Mouse (Mus musculus) liver, adult (tissue): ENCODE measurements around the gene Gm20388.

Source experiments
- GATA4 ChIP-seq: IDR thresholded peaks from 2 replicates; pipeline ENCODE4 v1.6.1; 2014; ENCODE audit warnings: mild to moderate bottlenecking, low read length; ENCODE audit not compliant: insufficient replicate concordance

The Gm20388 gene

GRCm38 (mm10) chr8:124181751-124182150, 4271.1 kb downstream of the Gm20388 start:
- TF ChIP-seq GATA4, result no peak

GRCm38 (mm10) chr8:124182224-124182623, 4271.6 kb downstream of the Gm20388 start:
- no peak for TF ChIP-seq GATA4

DNA sequence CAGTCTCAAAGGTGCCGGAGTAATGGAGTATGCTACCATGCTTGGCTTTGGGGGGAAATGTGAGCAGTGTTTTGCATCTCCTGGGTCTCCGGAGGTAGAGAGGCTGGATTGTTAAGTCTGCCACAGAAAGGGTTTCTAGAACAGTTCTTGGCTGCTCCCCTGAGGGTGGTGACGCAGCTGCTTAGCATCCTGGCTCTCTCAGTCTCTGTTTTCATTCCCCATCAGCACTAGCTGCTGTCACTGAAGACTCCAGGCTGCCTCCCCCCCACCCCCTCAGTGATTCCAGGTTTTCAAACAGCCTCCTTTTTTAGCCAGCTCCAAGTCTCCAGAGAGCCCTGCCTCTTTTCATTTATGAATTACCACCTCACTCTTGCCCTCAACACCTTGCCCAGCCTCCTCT, 4273.4 kb downstream of the Gm20388 start:
- TF ChIP-seq GATA4, result no peak

DNA sequence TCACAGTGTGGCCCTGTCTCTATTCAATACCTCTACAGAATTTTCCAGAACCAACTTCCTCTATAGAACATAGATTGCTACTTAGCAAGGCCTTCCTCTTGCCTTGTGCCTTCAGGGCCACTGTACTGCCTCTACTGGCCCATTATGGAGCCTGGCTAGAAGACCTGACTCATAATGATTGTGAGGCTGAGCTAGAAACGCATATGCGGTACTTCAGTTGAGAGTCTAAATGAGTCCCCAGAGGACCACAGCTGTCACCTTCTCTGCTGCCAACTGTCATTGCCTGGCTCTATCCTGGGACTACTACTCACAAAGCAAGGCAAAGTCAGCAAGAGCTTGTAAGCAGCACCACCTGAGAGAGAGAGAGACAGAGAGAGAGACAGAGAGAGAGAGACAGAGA, 4273.9 kb downstream of the Gm20388 start:
- no peak for TF ChIP-seq GATA4

GRCm38 (mm10) chr8:124185081-124185480, 4274.4 kb downstream of the Gm20388 start:
- TF ChIP-seq GATA4, result no peak

DNA sequence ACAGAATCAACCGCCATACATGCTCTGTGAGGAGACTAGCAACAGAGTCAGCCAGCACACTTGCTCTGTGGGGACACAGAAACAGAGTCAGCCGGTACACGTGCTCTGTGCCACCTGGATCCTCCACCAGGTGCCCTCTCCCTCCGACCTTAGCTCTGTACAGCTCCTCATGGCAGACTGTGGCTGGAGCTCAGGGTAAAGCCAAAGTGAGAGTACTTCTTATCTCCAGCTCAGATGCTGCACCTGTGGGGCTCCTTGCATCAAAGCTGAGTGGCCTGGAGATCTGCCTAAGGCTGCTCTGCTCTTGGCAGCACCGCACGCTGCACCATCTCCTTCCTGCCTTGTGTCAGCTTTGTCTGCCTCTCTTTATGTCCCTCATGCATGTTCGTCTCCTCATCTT, 4279.7 kb downstream of the Gm20388 start:
- TF ChIP-seq GATA4, result no peak

DNA sequence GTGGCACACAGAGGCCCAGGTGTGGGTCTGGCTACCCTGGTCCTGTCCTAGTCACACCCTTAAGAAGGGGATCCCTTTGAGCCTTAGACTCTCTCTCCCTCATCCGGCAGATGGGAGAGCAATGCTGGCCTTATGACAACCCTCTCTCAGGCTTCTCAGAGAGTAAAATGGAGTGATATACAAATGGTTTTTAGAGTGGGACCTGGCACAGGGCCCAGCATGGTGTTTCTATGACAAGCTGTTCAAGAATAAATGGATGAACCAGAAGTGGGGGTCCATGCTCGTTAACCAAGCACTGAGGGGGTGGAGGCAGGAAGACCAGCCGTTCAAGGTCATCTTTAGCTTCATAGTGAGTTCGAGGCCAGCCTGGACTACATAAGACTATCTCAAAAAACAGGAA, 4281.6 kb downstream of the Gm20388 start:
- no peak for TF ChIP-seq GATA4

DNA sequence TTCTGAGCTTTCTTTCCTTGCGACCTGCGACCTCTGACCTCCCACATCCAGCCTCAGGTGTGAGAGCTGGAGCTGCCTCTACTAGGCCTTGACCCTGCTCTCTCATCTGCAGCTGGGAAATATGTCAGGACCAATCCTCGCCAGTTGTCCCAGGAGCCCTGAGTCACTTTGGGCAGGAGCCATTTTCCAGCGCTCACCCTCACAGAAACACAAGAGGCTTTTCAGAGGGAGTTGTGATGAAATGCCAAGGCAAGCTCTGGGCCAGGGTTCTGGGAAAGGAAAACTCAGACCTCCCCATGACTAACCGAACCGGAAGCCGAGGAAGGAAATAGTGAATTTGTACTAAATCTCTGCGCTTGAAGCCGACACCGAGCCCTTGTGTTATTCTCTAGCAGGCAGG, 4282.3 kb downstream of the Gm20388 start:
- TF ChIP-seq GATA4, result no peak

GRCm38 (mm10) chr8:124193992-124194391, 4283.4 kb downstream of the Gm20388 start:
- no peak for TF ChIP-seq GATA4

GRCm38 (mm10) chr8:124196195-124196594, 4285.6 kb downstream of the Gm20388 start:
- no peak for TF ChIP-seq GATA4

DNA sequence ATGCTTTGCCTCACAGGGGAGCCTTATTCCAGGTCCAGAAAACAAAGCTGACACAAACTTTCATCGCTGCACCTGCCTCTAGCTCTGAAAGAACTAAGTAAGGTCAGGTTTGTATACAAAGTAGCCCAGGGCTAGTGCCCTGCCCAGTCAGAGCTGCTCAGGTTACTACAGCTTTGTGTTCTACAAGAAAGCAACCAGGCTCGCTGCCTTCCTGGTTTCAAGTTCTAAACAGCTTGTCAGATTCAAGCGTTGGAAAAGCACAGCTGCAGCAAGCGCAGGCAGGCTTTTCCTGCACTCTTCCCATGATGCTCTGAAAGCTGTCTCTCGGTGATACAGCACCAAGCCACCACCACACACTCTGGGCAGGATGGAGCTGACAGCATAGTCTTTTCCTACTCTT, 4286.2 kb downstream of the Gm20388 start:
- TF ChIP-seq GATA4, result no peak

DNA sequence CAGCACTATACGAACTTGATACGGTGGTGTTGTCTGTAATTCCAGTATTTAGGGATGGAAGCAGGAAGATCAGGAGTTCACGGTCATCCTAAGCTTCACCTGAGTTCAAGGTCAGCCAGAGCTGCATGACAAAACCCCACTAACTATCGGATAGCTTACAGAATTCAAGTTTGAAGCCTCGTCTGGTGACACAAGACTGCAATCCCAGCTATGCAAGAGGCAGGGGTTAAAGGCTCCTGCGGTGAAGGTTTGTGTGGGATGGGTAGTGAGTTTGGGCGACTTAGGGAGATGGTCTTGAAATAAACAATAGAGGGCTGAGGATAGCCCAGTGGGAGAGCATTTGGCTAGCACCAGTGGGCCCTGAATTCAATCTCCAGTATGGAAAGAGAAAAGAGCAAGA, 4287.6 kb downstream of the Gm20388 start:
- no peak for TF ChIP-seq GATA4

DNA sequence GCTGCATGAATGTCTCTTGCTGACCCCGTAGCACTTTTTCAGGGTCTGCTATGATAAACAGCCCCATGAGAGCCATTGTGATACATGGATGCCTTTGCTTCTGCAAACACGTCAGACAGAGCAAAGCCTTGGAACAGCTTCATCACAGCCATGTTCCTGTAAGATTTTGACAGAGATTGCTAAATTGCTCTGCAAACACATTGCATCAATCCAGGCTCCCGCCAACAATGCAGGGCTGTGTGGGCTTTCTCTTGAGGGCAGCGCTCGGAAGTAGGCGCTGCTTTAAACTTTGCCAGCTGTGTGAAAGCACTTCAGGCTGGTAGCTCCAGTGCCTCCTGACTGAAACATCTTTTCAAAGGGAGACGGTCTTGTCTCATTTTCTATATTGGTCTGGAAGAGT, 4289.8 kb downstream of the Gm20388 start:
- no peak for TF ChIP-seq GATA4

GRCm38 (mm10) chr8:124201706-124202105, 4291.1 kb downstream of the Gm20388 start:
- TF ChIP-seq GATA4, result no peak

- TF ChIP-seq GATA4, result peak; percentile 100
Observed at GRCm38 (mm10) chr8:124202895-124203294, 4292.3 kb downstream of the Gm20388 start.

DNA sequence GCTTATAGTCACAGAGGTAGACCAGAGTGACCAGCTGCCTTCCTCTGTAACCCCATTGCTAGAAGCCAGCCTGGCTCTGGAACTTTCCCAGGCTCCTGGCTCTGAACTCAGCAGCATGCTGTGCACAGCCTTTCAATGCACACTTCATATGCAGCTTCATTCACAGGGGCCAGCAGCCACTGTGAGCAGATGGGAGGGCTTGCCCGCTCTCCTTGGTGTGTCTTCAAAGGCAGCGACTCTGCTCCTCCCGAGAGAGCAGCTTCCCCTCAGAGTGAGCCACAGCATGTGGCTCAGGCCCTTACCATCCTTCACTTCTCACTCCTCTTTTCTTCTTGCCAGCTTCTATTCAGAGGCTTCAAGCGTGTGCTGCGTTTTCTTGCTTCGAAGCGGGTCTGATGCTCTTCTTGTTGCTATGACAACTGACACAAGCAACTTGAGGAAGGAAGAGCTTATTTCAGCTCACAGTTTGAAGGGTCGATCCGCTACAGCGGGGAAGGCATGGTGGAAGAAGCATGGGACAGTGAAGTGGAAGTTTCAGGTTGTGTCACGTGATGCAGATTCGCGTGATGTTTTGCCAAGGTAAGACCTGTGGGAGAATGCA, 4293.5 kb downstream of the Gm20388 start:
- no peak for TF ChIP-seq GATA4

DNA sequence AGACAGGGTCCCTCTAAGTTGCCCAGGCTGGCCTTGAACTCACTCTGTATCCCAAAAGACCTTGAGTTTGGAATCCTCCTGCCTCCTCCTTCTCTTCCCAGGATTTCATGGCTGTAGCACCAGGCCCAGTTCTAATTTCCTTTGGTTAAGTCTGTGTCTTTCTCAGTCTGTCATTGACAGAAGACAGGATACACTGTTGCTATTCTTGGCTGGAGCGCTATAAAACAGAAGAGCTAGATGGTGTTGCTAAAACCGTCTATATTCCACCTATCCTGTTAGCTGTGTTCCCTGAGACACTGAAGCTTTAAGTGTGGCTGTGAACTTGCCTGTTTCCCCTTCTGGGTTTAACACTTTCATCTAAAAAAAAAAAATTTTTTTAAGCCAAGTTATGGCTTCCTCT, 4301.5 kb downstream of the Gm20388 start:
- TF ChIP-seq GATA4, result no peak
